Mouse (Mus musculus) embryo, embryonic 9.5 days (tissue): ENCODE results near the gene Arhgef16.

Source experiments
- DNase-seq: peaks from one replicate; pipeline ENCODE4 v3.0.0-alpha.2; 2017; ENCODE audit errors: extremely low spot score

The Arhgef16 gene

GRCm38 (mm10) chr4:154293735-154294201 is 7.7 kb downstream of the Arhgef16 start:
- DNase-seq: no peak

- DNase-seq: no peak
These were observed 17.8 kb downstream of the Arhgef16 start for GRCm38 (mm10) chr4:154283671-154284070.

- DNase-seq: no peak
These were observed 22.0 kb downstream of the Arhgef16 start for GRCm38 (mm10) chr4:154279481-154279880.

GRCm38 (mm10) chr4:154273000-154273399 is 28.5 kb downstream of the Arhgef16 start:
- peak; percentile 56 for DNase-seq

GRCm38 (mm10) chr4:154269520-154269919 is 32.0 kb downstream of the Arhgef16 start:
- DNase-seq: peak; percentile 33

GRCm38 (mm10) chr4:154267511-154267910 is 34.0 kb downstream of the Arhgef16 start:
- no peak for DNase-seq

GRCm38 (mm10) chr4:154262071-154262470 is 39.4 kb downstream of the Arhgef16 start:
- DNase-seq: no peak

GRCm38 (mm10) chr4:154260755-154261154 is 40.7 kb downstream of the Arhgef16 start:
- DNase-seq: no peak

GRCm38 (mm10) chr4:154252537-154253255 is 48.8 kb downstream of the Arhgef16 start:
- DNase-seq: no peak

- DNase-seq: no peak
These were observed 52.2 kb downstream of the Arhgef16 start for GRCm38 (mm10) chr4:154249316-154249715.

GRCm38 (mm10) chr4:154248092-154248805 is 53.2 kb downstream of the Arhgef16 start:
- no peak for DNase-seq

GRCm38 (mm10) chr4:154247207-154248091 is 54.0 kb downstream of the Arhgef16 start:
- DNase-seq: peak; percentile 24

- DNase-seq: peak; percentile 96
These were observed 55.1 kb downstream of the Arhgef16 start for GRCm38 (mm10) chr4:154246115-154247040.

- DNase-seq: no peak
These were observed 56.1 kb downstream of the Arhgef16 start for GRCm38 (mm10) chr4:154245342-154245741.

GRCm38 (mm10) chr4:154240608-154241007 is 60.9 kb downstream of the Arhgef16 start:
- no peak for DNase-seq

- DNase-seq: no peak
These were observed 62.3 kb downstream of the Arhgef16 start for GRCm38 (mm10) chr4:154239199-154239598.

GRCm38 (mm10) chr4:154237306-154237705 is 64.2 kb downstream of the Arhgef16 start:
- peak; percentile 37 for DNase-seq

GRCm38 (mm10) chr4:154236893-154237292 is 64.6 kb downstream of the Arhgef16 start:
- no peak for DNase-seq

- DNase-seq: no peak
These were observed 65.5 kb downstream of the Arhgef16 start for GRCm38 (mm10) chr4:154236001-154236400.

- DNase-seq: no peak
These were observed 69.2 kb downstream of the Arhgef16 start for GRCm38 (mm10) chr4:154232295-154232694.

- DNase-seq: no peak
These were observed 70.1 kb downstream of the Arhgef16 start for GRCm38 (mm10) chr4:154231380-154231779.
